Mouse (Mus musculus) right cerebral cortex, adult 18-20 months (tissue): ENCODE data around the gene Cxcl15.

ENCODE experiments used
- DNase-seq: peaks from one replicate; pipeline ENCODE4 v3.0.0; 2022; ENCODE audit warnings: mixed read lengths

The Cxcl15 gene

GRCm38 (mm10) chr5:90794195-90794625 is at the start of gene Cxcl15:
Gene Cxcl15, plus strand, starts transcription at chr5:90794534.
- no peak for DNase-seq

GRCm38 (mm10) chr5:90753934-90754333 is 40.4 kb upstream of the Cxcl15 start:
- DNase-seq: no peak

- no peak for DNase-seq
These were observed 36.2 kb upstream of the Cxcl15 start for GRCm38 (mm10) chr5:90758020-90758605.

- peak; percentile 8 for DNase-seq
These were observed 35.0 kb upstream of the Cxcl15 start, which contains the start of gene Cxcl5 for GRCm38 (mm10) chr5:90759077-90760065. Gene Cxcl5, plus strand, starts transcription at chr5:90759360.

- no peak for DNase-seq
These were observed 34.0 kb upstream of the Cxcl15 start for GRCm38 (mm10) chr5:90760303-90760702.

GRCm38 (mm10) chr5:90760844-90761243 is 33.5 kb upstream of the Cxcl15 start:
- no peak for DNase-seq

- no peak for DNase-seq
These were observed 32.5 kb upstream of the Cxcl15 start for GRCm38 (mm10) chr5:90761834-90762233.

GRCm38 (mm10) chr5:90763912-90764665 is 30.2 kb upstream of the Cxcl15 start:
- DNase-seq: no peak

- no peak for DNase-seq
These were observed 28.3 kb upstream of the Cxcl15 start for GRCm38 (mm10) chr5:90765821-90766606.

- no peak for DNase-seq
These were observed 26.1 kb upstream of the Cxcl15 start, which contains the start of gene Ppbp for GRCm38 (mm10) chr5:90768218-90768617. Gene Ppbp, plus strand, starts transcription at chr5:90768518.

- no peak for DNase-seq
These were observed 23.0 kb upstream of the Cxcl15 start for GRCm38 (mm10) chr5:90771369-90771768.

- DNase-seq: no peak
These were observed 22.3 kb upstream of the Cxcl15 start, which contains the start of gene Pf4 for GRCm38 (mm10) chr5:90771880-90772653. Gene Pf4, plus strand, starts transcription at chr5:90772435.

GRCm38 (mm10) chr5:90775562-90775961 is 18.8 kb upstream of the Cxcl15 start:
- no peak for DNase-seq

GRCm38 (mm10) chr5:90777621-90778020 is 16.7 kb upstream of the Cxcl15 start:
- DNase-seq: no peak

GRCm38 (mm10) chr5:90778856-90779255 is 15.5 kb upstream of the Cxcl15 start:
- DNase-seq: no peak

GRCm38 (mm10) chr5:90783697-90784096 is 10.6 kb upstream of the Cxcl15 start:
- no peak for DNase-seq

GRCm38 (mm10) chr5:90785659-90786588 is 8.4 kb upstream of the Cxcl15 start, which contains the start of gene Cxcl3:
Gene Cxcl3, plus strand, starts transcription at chr5:90786103.
- peak; percentile 8 for DNase-seq

- DNase-seq: no peak
These were observed 6.2 kb upstream of the Cxcl15 start for GRCm38 (mm10) chr5:90788114-90788513.

- no peak for DNase-seq
These were observed 4.8 kb upstream of the Cxcl15 start for GRCm38 (mm10) chr5:90789306-90790073.
